Mouse (Mus musculus): ENCODE measurements around the gene Agtr1a.

The Agtr1a gene

DNA sequence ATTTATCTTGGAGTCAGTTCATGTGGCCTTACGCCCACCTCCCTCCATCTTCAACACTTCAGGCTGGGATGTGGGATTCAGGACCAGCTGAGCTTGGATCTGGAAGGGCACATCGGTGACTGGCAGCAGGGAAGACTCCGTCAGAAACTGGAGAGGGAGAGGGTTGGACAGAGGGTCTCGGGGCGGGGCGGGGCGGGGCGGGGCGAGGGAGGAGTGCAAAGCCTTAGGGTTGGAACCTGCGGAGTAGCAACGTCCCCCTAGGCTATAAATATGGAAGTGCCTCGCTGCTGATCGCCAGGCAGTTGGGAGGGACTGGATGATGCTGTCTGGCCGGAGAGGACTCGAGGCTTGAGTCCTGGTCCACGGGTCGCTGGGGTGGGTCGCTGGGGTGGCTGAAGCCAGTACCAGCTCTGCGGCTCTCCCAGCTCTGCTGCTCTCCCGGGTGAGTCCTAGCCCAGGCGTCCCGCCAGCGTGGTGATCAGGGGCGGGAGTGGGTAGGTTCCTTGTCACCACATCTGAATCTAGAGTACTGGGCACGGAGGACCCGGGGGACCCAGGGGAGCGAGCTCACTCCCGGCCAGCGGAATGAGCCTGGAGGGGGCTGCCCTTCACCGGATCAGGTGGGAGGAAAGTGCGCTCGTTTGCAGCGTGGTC, at the start of gene Agtr1a:
Gene Agtr1a (plus strand): TSS at position 294 of the 654 bp plus-strand sequence.
- peak; percentile 67 for DNase-seq (ENCODE audit: low spot score)

DNA sequence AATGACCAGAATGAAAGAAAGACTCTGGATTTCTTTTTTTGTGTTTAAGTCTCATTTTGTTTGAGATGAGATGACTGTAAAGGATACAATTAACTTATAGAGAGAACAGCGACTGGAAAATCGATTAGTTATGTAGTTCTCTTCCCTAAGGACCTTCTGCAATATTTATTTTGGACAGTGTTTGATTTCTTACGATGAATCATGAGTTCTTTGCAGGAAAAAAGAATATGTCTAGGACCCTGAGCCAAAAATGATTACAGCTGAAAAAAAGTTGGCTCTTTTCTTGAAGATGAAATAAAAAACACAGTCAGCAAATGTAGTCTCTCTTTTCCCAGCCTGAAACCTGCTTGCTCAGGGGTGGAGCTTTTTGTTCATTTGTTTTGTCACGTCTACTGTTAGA, 26.0 kb upstream of the Agtr1a start:
- DNase-seq (ENCODE audit: low spot score): no peak

DNA sequence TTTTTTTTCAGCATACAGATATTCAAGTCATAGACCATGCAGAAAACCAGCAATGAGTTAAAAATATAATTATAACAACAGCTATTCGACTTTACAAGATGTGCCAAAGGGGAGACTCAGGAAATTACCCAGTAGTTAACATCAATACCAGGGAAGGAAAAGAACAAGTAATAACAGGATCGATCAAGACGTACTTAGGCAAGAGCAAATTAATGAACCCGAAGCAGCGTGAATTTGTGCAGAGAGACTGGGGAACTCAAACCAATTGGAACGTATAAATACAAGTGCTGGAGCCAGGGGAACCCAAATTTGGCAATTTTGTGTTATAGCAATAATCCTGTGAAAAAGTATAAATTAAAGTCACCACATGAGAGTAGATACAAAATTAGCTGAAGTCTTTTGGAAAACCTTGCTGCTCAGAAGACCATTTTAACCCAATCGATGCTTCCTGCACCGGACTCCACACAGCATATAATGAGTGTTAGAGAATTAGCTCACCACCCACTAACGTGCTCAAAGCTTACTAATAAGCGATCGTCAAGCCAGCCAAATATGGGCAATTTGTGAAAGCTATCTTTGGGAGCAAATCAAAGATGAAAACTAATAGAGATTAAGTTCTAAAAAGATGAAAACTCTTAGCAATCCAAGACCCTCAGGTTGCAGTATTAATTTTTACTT, 11.4 kb upstream of the Agtr1a start:
- no peak for DNase-seq (ENCODE audit: low spot score)

DNA sequence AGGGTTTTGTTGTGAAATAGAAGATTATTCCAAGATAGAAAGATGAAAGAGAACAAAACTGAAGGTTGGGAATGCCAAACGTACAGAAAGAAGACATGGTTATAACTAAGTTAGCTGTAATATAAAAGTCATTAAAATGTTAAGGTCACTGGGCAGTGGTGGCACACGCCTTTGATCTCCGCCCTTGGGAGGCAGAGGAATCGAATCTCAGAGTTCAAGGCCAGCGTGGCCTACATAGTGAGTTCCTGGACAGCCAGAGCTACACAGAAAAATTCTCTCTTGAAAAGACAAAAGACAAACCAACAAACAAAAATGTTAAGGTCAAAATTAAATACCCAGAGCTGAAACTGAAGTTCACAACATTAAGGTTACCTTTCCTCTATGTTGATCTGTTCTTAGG, 5.2 kb upstream of the Agtr1a start:
- DNase-seq (ENCODE audit: low spot score): no peak

DNA sequence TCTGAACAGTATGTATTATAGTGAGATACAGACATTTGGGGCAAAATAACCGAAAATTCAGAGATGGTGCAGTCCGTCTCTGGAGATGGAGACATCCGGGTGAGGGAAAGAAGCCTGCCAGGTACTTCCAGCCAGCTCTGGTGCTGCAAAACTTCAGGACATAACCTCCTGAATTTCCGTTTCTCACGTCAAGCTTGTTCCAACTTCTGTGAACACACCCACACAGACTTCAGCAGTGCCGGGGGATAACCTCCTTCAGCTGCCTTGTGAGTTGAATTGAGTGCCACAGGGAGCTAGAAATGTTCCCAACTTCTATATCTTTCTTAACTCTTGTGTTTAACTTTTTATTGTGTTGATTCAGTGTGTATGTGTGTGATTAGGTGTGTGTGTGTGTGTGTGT, 4.4 kb upstream of the Agtr1a start:
- no peak for DNase-seq (ENCODE audit: low spot score)

DNA sequence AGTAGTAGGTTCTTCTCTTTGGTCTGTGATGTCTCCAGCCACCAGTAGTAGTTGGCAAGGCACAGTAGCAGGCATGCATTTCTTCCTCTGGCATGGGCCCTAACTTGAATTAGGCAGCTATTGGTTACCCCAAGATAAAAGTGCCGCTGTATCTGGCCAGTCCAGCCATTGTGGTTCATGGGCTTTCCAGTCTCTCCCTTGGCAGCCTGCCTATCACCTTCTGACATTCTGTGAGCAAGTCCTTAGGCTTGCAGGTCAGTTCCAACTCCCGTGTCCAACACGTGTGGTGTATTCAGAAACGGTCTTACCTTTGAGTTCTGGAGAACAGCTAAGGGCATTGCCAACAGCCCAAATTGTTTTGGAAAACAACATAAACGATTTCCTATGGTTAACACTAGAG, 3.7 kb upstream of the Agtr1a start:
- no peak for DNase-seq (ENCODE audit: low spot score)

DNA sequence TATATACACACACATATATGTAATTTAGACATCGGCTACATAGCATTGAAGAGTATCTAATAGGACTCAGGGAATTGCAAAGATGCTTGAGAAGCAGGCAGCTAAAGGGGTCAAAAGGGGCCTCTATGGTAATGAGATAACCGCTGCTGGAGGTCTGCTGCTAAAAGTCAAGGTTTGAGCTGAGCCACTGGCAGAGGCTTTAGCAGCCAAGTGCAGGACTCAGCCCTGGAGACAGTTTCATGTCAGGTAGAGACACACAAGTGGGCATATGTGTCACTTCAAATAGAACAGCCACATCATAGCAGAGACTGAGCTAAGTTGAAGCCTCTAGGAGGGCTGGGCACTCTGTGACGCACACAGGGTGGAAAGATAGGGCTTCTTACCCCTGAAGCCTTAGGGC, 1.6 kb upstream of the Agtr1a start:
- DNase-seq (ENCODE audit: low spot score): no peak

DNA sequence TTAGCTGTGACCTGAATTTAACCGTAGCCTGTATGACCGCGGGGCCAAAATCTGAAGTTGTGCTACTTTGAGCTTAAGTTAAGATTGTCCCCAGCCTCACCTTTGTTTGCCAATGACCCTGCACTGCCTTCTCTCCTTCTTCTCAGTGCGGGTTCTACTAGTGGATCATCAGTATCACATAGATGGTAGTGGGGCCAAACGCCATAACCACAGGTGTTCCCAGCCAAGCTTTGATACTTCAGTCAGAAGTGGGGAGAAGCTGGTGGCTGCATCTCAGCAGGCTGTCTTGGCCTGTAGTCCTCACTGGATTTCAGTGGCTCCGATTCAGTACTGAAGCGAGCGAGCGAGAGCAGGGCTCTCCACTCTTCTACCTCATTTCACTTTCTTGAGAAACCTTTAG, 672 bp downstream of the Agtr1a start:
- no peak for DNase-seq (ENCODE audit: low spot score)

DNA sequence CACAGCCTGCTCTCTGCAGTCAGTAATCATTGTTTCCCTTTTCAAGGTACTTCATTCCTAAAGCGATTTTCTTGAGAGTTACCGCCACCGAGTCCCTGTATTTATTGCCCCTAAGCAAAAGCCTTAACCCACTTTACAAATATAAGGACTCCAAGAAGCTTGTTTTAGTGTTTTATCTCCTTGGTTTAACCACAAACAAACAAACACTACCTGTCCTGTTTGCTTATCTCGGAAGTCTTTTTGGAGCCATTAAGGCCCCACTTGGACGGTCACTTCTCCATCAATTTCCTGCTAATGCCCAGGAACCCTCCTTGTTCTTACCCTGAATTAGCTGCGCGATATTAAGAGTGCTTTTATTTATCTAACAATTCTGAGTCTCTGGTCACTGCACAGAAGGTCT, 1.4 kb downstream of the Agtr1a start:
- DNase-seq (ENCODE audit: low spot score): no peak

DNA sequence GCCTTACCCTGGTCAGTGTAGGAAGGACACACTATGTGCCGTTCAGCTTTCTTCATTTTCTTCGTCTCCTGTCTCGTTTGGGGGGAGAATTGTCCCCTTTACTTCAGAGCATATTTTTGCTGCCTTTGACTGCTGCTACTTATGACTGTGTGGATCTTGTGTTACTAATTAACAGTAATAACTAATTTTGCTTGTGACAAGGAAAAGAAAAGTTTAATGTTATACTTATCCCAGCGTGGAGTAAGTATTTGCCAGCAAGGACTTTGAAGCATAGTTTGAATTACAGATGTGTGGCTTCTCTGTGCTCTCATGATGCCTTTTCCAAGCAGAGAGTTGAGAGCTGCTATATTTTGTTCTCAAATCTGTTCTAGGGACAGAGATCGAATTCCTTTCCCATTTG, 2.3 kb downstream of the Agtr1a start:
- no peak for DNase-seq (ENCODE audit: low spot score)

DNA sequence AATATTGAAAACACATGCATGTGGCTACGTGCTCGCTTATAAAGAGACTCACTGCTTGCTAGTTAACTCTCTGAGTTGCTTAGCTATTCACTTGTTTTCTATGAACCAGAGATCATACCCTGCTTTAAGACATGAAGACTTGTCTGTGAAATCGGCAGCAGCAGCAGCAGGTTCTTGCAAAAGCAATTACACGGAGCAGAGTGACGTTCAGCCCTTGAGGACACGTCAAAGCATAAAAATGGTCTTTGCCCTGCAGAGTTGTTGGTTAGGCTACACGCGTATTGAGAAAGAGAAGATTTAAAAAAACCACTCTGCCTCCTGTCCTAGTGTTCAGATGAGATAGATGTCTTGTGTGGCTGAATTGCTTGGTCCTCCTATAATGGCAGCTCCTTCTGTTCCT, 3.7 kb downstream of the Agtr1a start:
- no peak for DNase-seq (ENCODE audit: low spot score)

DNA sequence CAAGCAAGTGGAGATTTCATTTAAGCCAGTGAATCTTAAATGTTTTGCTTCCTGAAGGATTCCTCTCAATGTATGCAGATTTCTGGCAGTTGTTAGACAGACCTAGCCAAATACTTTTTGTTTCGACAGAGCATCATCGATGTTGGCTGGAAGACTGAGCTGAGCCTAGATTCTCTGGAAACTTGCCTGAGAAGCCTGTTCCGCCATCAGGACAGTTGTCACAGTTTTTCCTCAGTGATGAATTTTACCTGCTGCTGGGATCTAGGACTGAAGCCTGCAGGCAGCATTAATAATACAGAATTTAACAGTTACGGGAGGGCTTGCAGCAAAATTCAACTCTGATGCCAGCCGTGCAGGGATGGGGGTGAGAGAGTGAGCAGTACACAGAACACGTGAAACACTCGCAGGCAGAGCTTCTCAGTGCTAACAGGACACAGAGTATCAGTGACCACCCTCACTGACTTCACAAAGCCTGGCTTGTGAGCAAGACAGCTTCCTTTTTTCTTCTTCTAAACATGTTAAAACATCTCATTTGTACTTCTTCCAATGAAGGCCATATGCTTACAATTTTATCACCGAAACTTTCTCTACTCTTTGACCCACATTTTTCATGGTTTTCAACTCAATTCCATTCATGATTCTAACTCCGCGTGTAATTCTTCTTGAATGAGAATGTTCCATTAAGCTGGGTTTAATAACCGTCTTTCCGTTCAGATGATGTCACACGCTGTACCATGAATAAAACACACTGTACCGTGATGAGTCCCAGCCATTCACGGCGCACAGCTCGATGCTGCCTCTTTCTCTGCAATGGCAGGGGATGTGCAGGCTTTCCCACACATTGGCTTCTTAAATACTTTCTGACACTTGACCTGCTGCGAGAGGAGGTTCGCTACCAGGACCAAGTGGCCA, 6.0 kb downstream of the Agtr1a start:
- no peak for DNase-seq (ENCODE audit: low spot score)

DNA sequence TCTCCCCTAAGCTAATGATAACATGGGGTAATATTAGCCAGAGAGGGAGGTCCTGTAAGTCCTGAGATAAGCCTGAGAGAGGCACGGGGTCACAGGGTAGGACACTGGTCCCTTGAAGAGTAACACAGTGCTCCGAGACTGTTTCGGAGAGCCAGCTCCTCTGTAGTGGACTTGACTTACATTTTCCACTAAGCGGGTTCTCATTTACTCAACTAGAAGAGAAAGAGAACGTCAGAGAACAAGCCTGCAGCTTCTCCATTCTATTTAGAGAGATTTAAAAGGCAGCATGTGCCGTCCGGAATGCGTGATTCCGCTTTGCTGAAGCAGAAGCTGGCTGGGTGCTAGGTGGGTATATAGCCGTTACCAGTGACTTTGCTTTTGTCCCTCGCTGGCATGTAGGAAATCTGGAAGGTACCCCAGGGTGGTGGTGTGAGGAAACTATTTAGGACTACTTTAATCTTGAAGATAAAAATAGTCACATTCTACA, 9.2 kb downstream of the Agtr1a start:
- no peak for DNase-seq (ENCODE audit: low spot score)

DNA sequence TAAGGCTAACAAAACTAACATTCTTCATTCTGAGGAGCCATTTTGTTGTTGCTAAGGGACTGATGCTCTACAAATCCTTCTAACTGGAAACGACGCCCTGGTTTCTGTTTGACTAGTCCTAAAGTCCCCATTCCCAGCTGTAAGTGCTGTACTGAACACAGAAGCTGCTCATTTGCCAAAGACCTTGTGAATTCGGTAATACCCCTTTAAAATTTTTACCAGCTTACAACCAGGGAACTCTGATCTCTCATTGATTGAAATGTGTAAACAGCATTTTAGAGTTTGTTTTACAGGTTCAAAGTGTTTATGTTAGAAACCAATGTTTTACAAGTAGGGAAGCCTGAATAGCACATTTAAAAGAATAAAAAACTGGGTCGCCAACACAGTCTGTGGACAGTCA, 10.6 kb downstream of the Agtr1a start:
- DNase-seq (ENCODE audit: low spot score): no peak

DNA sequence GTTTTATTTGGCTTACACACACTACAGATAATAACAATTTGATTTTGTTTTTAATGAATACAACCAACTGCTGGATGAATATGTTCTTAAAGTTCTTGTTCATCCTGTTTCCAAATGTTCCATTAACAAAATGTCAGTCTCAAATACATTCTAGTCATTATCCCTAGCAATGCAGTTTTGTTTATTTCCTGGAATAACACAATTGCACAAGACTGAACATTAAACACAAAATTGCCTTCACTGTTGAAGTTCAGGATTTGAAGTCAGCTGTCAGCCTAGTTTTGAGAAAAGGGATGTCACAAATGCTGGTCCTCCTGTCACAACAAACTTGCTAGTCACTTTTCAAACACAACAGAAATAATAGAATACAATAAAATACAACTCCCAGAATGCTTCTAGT, 12.1 kb downstream of the Agtr1a start:
- no peak for DNase-seq (ENCODE audit: low spot score)

DNA sequence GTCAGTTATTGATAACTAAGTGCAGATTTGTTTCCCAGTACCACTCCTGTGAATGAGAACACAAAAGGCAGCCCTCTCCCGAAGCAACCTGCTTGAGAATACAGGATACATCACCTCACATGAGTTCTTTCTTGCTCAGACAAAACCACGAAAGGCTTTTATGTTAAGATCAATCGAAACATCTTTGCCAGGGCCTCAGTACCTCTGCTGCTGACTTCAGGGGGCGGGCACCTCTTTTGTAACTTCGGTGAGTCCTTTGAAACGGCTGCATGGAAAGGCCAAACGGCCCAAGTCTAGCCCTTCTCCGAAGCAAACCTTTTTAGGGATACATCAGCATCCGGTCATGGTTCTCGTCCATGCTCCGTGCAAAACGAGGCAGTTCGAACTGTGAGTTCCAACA, 15.7 kb downstream of the Agtr1a start:
- DNase-seq (ENCODE audit: low spot score): no peak

DNA sequence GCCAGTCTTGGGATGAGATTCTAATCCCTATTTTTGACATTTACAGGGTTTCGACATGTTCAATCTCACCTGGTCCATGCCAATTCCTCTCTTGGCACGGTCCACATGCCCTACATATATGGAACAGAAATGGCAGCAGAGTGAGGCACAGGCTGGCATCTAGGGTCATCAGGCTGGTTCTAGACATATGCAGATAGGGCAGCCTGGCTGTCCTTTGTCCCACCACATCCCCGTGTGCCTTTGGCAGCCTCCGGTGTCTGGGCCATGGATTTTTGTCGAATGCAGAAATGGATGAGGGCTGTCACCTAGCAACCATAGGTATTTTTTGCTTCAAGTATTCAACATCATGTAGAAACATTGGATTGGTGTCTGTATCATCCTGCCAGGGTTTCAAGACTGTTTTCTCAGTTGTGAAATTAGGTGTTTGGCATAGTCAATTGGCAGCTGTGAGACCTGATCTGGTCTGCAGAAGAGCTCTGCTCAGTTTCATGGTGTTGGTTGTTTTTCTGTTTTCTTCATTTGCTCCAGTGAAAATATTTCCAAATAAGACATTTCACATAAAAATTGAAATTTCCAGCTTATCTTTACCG, 18.8 kb downstream of the Agtr1a start:
- no peak for DNase-seq (ENCODE audit: low spot score)

DNA sequence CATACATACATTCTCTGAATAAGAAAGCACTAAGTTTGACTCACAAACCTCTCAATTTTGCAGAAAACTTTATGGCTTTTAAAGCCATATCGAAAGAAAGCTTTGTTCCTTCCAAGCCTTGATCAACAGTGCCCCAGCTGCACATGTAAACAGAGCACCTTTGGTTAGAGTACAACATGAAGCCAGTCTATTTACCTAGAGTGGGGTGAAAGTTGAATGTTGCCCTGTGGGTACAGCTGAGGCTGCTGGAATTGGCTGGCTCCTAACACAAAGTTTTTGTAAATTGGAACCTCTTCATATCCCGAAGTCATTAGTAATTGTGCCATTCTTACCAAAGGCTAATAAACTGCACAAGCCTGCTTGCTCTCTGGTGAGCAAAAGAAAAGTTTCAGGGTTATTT, 19.7 kb downstream of the Agtr1a start:
- DNase-seq (ENCODE audit: low spot score): no peak

DNA sequence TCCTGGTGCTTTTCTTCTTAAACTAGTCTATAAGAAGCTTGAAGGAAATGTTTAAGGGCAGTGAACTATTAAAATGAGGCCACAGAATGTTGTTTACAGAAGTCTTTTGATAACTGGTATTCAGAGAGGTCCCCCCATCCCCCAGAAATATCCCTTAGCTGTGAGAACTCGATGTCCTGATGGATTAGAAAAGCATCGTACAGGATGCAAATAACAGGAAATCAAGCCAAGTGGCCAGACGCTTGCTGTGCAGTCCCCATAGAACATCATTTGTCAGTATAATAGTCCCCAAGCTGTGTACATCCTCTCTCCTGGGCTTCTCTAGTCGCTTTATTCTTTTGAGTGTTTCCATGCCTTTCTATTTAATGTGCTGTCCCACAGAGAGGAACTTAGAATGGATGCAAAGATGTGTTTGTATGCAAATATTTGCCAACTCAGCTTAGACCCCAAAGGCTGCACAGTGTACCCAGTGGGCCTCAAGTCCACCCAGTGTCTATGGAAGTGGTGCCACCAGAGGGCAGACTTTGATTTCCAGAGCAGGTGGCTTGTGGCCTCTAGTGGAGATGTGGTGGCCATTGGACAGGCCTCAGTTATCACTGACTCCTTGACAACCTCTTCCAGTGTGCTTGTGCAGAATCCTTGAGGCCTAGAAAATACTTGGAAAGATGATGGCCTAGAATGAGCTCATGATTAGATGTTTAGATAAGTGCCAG, 22.4 kb downstream of the Agtr1a start:
- DNase-seq (ENCODE audit: low spot score): peak; percentile 21

DNA sequence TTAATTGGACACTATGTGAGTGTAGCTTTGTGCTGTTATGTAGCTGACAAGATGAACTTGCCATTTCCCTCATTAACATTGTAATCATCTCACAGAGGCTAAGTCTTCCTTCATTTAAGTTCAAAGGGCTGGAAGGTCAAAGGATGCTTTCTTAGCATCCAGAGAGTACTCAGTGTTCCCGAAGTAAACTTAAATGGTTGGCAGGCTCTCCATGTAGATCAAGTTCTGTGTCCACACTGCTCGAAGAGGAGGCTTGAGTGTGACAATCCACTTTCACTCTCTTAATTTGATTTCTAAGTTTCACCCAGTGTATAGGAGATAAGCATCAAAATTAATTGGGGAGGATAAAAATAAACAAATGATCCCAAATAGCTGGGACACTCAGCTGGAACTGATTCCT, 23.6 kb downstream of the Agtr1a start:
- DNase-seq (ENCODE audit: low spot score): no peak

DNA sequence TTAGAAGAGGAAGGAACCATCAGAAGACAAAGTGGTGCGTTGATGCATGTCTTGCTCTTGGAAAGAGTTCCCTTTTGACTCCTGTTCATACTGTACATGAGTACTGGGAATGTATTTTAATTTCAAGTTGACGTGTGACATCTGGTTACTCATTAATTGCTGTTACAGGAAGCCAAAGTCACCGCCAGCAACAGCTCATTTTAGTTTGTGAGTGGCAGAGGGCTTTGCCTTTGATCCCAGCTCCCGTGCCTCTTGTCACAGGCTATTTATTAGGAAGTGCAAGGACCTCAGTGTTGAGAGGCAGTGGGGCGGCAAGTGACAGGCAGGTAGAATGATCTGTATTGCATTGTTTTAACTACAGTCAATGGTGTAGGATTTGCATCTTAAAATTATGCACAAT, 24.8 kb downstream of the Agtr1a start:
- no peak for DNase-seq (ENCODE audit: low spot score)

DNA sequence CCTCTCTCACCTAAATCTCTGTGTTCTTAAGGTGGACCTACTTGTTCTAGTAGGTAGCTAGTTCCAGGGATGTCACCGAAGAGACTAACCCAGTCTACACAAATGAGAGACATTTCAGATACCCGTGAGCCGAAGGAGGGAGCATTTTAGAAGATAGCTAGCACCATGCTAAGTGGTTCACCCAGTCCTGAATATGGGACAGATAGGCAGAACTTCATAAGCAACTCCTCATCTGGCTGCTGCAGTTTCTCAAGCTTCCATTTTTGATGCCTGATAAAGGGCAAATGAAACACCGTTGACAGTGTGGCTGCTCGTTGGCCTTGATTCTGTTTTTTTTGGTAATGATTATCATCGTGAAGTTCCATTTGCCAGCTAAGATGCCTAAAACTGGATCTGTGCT, 25.8 kb downstream of the Agtr1a start:
- no peak for DNase-seq (ENCODE audit: low spot score)

All from MN1 (cell line).